Mouse (Mus musculus) liver, adult 2 months (tissue): ENCODE data around the gene Dnph1.

Source experiments
- CTCF ChIP-seq: fragments of 200-500 bp; IDR thresholded peaks from 2 replicates; pipeline ENCODE4 v1.5.1; 2011; ENCODE audit warnings: low read depth, low read length, control low read depth
- POLR2A ChIP-seq: fragments of 200-500 bp; IDR thresholded peaks from 2 replicates; pipeline ENCODE4 v1.6.1; 2011; ENCODE audit warnings: low read length, control low read depth; ENCODE audit not compliant: insufficient read depth; ENCODE audit errors: extremely low read depth

DNA sequence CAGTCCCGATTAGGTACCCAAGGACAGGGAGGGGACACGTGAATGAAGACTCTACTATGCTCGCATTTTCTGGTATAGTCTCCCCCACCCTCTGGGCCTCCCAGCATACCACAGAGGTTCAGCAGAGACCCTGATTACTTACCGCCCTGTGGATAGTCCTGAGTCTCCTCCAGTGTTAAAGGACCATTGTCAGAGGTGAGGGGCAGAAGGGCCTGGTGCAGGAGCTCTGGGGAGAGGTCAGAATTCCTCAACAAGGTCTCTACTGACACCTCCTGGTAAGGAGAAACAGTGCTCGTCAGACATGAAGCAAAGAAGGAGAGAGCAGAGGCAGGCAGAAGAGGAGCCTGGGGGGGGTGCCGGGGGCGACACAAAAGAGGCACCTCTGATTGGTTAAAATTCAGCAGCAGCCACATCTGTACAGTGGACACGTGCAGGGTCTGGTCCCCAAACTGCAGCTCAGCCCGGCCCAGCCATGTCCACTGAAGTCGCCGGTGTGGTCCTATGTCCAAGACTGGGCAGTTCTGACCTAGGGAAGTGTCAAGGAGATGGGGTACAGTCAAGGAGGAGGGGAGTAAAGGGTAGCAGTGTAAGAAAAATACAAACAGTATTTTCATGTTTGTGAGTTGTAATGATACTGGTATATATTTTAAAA lies 14.7 kb downstream of the Dnph1 start:
- TF ChIP-seq POLR2A (no peak), CTCF (peak; percentile 56)
